Mouse (Mus musculus) hindbrain, embryonic 15.5 days (tissue): ENCODE results near the gene Mvb12b. TPM values are rescaled to one million over a fixed set of nuclear protein-coding genes. Genes with fewer than 3 reads are reported as not detected.

Experiments used
- ATAC-seq: fragments of 200-750 bp; cut with Nextera tagmentation; 2 replicates; pipeline ENCODE4 v1.8.0; 2017; ENCODE audit warnings: low read depth, moderate number of reproducible peaks, moderate TSS enrichment; ENCODE audit not compliant: low FRiP score
- H3K27ac ChIP-seq: fragments of 300-500 bp; sonication (generic); replicated peaks from 2 replicates; pipeline ENCODE4 v1.5.1; 2015; ENCODE audit warnings: mild to moderate bottlenecking, inconsistent platforms
- H3K27me3 ChIP-seq: fragments of 300-500 bp; sonication (generic); 2 replicates; pipeline ENCODE4 v1.6.1; 2015; ENCODE audit warnings: control low read depth, inconsistent platforms
- H3K36me3 ChIP-seq: fragments of 300-500 bp; sonication (generic); 2 replicates; pipeline ENCODE4 v1.6.1; 2015; ENCODE audit warnings: control low read depth, inconsistent platforms
- H3K4me1 ChIP-seq: fragments of 300-500 bp; sonication (generic); replicated peaks from 2 replicates; pipeline ENCODE4 v1.6.1; 2015; ENCODE audit warnings: control low read depth, inconsistent platforms
- H3K4me2 ChIP-seq: fragments of 300-500 bp; sonication (generic); 2 replicates; pipeline ENCODE4 v1.6.1; 2015; ENCODE audit warnings: moderate library complexity, mild to moderate bottlenecking, inconsistent platforms
- H3K4me3 ChIP-seq: fragments of 300-500 bp; sonication (generic); 2 replicates; pipeline ENCODE4 v1.5.1; 2015; ENCODE audit warnings: mild to moderate bottlenecking, inconsistent platforms
- H3K9ac ChIP-seq: fragments of 300-500 bp; sonication (generic); 2 replicates; pipeline ENCODE4 v1.6.1; 2015; ENCODE audit warnings: inconsistent platforms
- H3K9me3 ChIP-seq: fragments of 300-500 bp; sonication (generic); 2 replicates; pipeline ENCODE4 v1.6.1; 2016; ENCODE audit warnings: control low read depth, inconsistent platforms
- WGBS: fragments of 180-500 bp; shearing (Covaris S2); methylation state at CpG from one replicate; pipeline ENCODE4 v1.1.7; 2015; 5-methylcytosine and 5-hydroxymethylcytosine counted together
- polyA plus RNA-seq: library from polyadenylated mRNA; unstranded; fragments of >200 nt; fragmentation: Nextera tagmentation; extraction: Ambion mirVana; gene quantifications from 2 replicates; pipeline ENCODE4 v1.2.1, GENCODE M21; 2015

Gene Mvb12b
- 66.2 and 68.6 TPM in 2 replicates for polyA plus RNA-seq

DNA sequence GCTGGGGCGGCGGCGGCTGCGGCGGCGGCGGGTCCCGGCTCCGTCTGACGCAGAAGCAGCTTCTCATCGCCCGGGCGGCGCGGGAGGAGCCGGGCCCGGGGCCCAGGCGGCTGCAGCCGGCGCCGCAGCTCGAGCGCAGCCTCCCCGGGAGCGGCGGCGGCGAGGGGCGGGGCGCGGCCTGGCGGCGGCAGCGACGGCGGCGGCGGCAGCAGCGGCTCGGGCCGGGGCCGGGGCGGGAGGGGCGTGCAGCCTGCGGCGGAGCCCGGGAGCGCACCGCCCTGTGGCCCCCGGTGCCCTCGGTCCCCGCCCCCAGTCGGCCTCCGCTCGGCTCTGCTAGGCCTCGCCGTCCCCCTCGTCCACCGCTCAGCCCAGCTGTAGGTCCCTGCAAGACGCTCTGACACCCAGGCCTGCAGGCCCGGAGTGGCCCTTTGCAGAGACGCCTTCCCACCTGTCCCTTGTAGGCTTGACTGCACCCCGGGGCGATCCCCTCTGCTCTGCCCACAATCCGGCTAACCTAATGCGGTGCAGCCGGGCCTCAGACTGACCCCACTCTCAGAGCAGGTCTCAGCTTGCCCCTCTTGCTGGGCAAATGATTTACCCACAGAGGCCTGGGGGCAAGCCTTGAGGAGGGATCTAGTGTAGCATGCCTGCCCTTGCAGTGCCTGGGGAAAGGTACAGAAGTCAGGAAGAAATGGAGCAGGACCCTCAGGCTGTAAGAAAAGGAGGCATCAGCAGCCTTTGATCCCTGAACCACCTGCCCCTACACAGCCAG lies at the start of gene Mvb12b:
Mvb12b (minus strand) TSS at position 619 of the 772 bp plus-strand sequence.
- Histone ChIP-seq H3K27me3 (no peaks in the 10 kb centered on the region), H3K4me2 (peak within 1 kb of the TSS; percentile 72), H3K27ac (peak within 1 kb of the TSS; percentile 98), H3K4me1 (peaks cover 41% of the 10 kb centered on the region), H3K4me3 (peak within 1 kb of the TSS; percentile 75), H3K9ac (peak within 1 kb of the TSS; percentile 97), H3K36me3 (no peaks in the 10 kb centered on the region), H3K9me3 (no peaks in the 10 kb centered on the region)
- peak; percentile 81 for ATAC-seq
- WGBS: under 1% methylated on average over 29 of the region's 67 CpGs

DNA sequence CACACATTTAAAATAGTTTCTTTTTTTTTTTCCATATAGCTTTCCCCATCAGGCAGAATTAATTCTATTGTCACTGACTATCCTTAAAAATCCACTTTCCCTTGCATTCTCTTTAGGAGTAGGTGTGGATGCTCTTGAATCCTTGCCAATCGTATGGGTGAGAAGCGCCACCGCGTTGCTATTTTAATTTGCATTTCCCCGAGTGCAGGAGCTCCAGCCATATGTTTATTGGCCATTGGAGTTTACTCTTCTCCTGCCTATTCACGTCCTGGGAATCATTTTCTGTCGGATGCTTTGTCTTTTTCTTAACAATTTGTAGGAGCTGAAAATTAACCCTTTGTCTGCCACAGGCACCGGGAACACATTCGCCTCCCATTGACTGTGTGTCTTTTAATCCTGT lies 48.0 kb upstream of the Mvb12b start:
- no peaks in the 10 kb centered on the region; the same call in 1 of the 2 replicates for H3K4me1 ChIP-seq
- no peak overlapping the region for H3K4me3 ChIP-seq
- no peak overlapping the region for H3K9ac ChIP-seq
- no peaks in the 10 kb centered on the region for H3K27me3 ChIP-seq
- ATAC-seq: no peak; the same call in 1 of the 2 replicates
- H3K9me3 ChIP-seq: no peaks in the 10 kb centered on the region
- H3K36me3 ChIP-seq: no peaks in the 10 kb centered on the region
- peak overlapping the region; percentile 20; the same call in 1 of the 2 replicates for H3K4me2 ChIP-seq
- 22% methylated on average over 9 of the region's 9 CpGs for WGBS
- 0 out of 2 replicates have a peak overlapping the region, but pooled peaks have one; percentile 58 for H3K27ac ChIP-seq

DNA sequence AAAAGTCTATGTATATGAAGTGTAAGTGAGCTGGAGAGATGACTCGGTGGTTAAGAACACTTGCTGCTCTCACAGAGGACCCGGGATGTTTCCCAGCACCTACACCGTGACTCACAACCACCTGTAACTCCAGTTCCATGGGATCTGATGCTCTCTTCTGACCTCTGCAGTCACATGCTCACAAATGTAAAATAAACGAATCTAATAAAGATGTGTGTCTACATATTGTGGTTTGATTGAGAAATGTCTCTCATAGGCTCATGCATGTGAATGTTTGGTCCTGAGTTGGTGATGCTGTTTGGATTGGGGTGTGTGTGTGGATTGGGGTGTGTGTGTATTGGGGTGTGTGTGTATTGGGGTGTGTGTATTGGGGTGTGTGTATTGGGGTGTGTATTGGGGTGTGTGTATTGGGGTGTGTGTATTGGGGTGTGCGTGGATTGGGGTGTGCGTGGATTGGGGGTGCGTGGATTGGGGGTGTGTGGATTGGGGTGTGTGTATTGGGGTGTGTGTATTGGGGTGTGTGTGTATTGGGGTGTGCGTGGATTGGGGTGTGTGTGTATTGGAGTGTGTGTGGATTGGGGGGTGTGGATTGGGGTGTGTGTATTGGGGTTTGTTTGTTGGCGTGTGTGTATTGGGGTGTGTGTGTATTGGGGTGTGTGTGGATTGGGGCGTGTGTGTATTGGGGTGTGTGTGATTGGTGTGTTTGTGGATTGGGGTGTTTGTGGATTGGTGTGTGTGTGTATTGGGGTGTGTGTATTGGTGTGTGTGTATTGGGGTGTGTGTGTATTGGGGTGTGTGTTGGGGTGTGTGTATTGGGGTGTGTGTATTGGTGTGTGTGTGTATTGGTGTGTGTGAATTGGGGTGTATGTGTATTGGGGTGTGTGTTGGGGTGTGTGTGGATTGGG lies 46.1 kb upstream of the Mvb12b start:
- H3K4me3 ChIP-seq: no peak overlapping the region
- H3K4me1 ChIP-seq: no peaks in the 10 kb centered on the region; the same call in 1 of the 2 replicates
- WGBS: 66% methylated on average over 10 of the region's 10 CpGs
- no peak overlapping the region for H3K9ac ChIP-seq
- H3K36me3 ChIP-seq: no peaks in the 10 kb centered on the region
- no peak overlapping the region for H3K27ac ChIP-seq
- ATAC-seq: peak; percentile 59; the same call in 1 of the 2 replicates
- no peak overlapping the region for H3K4me2 ChIP-seq
- no peaks in the 10 kb centered on the region for H3K27me3 ChIP-seq
- no peaks in the 10 kb centered on the region for H3K9me3 ChIP-seq

DNA sequence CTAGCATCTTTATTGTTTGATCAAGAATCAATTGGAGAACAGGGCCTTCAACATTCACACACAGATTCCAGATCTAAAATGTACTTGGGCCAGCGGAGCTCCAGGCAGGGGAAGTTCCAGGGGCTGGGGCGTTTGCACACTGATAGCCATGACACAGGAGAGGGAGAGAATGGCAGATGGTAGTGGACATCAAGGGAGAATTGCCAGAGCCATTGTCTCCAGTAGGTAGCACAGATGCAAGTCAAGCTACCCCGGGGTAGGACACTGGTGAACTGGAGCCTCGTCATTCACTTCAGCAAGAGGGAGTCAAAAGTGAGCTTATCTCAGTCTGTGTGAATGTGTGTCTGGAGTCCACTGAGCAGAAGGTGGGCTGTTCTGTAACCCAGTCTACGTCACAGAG lies 43.4 kb upstream of the Mvb12b start:
- H3K4me3 ChIP-seq: no peak overlapping the region
- H3K36me3 ChIP-seq: no peaks in the 10 kb centered on the region

DNA sequence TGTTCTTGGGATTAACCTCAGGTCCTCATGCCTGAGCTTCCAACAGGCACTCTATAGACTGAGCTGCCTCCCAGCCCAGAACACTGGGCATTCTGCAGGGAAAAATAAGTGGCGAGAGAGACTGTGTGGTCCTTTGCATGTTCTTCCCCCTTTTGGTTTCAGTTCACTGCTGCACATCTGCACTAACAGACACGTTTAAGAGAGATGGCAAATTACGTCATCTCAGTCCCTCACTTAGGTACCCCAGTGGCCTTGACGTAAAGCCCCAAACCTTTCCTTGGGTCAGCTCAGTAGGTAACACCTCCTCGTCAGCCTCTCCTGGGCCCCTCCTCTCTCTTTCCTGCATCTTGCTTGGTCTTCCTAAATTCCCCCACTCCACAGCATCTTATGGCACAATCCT lies 37.5 kb upstream of the Mvb12b start:
- WGBS: 87% methylated on average over 5 of the region's 5 CpGs
- ATAC-seq: no peak
- no peak overlapping the region for H3K4me2 ChIP-seq
- no peak overlapping the region for H3K9ac ChIP-seq
- H3K27ac ChIP-seq: no peak overlapping the region
- peaks cover 5% of the 10 kb centered on the region for H3K4me1 ChIP-seq
- no peak overlapping the region for H3K4me3 ChIP-seq
- H3K9me3 ChIP-seq: no peaks in the 10 kb centered on the region
- H3K27me3 ChIP-seq: no peaks in the 10 kb centered on the region
- H3K36me3 ChIP-seq: no peaks in the 10 kb centered on the region

More for the DNA sequence above, 43.4 kb upstream of the Mvb12b start:
- ATAC-seq: no peak
- WGBS: 68% methylated on average over 5 of the region's 5 CpGs
- Histone ChIP-seq H3K27me3 (no peaks in the 10 kb centered on the region), H3K27ac (no peak overlapping the region), H3K4me1 (no peaks in the 10 kb centered on the region; the same call in 1 of the 2 replicates), H3K9me3 (no peaks in the 10 kb centered on the region), H3K9ac (no peak overlapping the region), H3K4me2 (no peak overlapping the region)

DNA sequence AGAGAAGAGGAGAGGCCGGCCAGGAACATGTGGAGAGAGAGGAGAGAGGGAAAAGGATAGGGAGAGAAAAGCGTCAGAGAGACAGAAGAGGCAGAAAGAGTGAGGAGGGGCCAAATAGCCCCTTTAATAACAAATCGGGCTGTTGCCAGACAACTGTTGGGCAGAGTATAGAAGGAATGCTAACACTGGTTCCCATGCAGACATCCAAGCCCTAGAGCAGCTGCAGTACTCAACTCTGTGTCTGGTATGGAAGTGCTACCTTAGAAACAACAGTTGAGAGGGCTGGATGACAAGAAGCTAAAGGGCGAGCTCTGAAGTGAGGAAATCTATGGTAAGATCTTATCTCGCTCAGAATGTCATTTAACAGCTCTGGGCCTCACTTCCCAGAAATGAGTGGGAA lies 35.7 kb upstream of the Mvb12b start:
- ATAC-seq: no peak
- Histone ChIP-seq H3K9me3 (no peaks in the 10 kb centered on the region), H3K27ac (no peak overlapping the region), H3K4me1 (peaks cover 12% of the 10 kb centered on the region), H3K4me3 (no peak overlapping the region), H3K4me2 (no peak overlapping the region), H3K9ac (no peak overlapping the region), H3K27me3 (no peaks in the 10 kb centered on the region), H3K36me3 (no peaks in the 10 kb centered on the region)
- WGBS: 69% methylated on average over 5 of the region's 5 CpGs

DNA sequence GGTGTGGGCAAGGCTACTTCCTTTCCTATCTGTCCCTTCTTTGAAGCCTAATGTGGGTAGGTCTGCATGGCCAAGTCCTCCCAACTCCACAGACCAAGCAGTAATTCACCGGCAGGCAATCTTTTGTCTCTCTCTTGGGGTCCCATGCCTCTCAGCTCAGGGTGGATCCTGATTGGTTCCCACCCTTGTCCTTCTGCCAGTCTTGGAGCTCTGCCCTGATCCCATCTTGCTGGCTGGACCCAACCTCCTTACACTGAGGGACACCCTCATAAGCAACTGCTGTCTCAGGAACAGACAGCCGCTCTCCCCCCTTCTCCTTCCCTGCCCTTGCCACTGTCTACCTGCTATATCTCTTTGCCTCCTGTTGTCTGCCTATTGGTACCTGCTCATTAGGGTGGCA lies 34.7 kb upstream of the Mvb12b start:
- 73% methylated on average over 2 of the region's 2 CpGs for WGBS
- no peak; the same call in 1 of the 2 replicates for ATAC-seq

GRCm38 (mm10) chr2:33919934-33920615 lies 32.3 kb upstream of the Mvb12b start:
- Histone ChIP-seq H3K36me3 (no peaks in the 10 kb centered on the region), H3K27me3 (no peaks in the 10 kb centered on the region), H3K27ac (peak overlapping the region; percentile 17; the same call in 1 of the 2 replicates), H3K4me2 (0 out of 2 replicates have a peak overlapping the region, but pooled peaks have one; percentile 9), H3K9ac (no peak overlapping the region), H3K4me1 (peaks cover 12% of the 10 kb centered on the region), H3K4me3 (no peak overlapping the region), H3K9me3 (no peaks in the 10 kb centered on the region)
- no peak for ATAC-seq
- 20% methylated on average over 22 of the region's 22 CpGs for WGBS

More for the DNA sequence above, 34.7 kb upstream of the Mvb12b start:
- Histone ChIP-seq H3K4me2 (no peak overlapping the region), H3K9ac (no peak overlapping the region), H3K36me3 (no peaks in the 10 kb centered on the region), H3K27ac (no peak overlapping the region), H3K4me3 (no peak overlapping the region), H3K4me1 (peaks cover 12% of the 10 kb centered on the region), H3K27me3 (no peaks in the 10 kb centered on the region), H3K9me3 (no peaks in the 10 kb centered on the region)

DNA sequence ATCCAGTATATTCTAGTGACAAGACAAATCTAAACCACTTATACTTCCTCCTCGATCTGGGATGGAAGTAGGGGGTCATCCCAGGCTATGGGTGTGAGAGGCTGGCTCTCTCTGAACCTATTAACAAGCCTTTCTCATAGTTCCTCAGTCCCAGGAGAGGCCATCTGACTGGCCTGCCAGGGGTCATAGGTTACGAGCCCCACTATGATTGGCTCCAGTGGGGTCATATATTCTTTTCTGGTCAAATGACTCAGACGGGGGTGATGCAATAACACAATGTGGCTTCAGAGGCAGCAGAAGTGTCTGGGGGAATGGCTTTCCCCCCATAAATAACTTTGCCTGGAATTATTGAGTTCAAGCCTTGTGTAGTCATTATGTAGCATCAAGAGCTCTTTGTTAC lies 31.1 kb upstream of the Mvb12b start:
- Histone ChIP-seq H3K36me3 (no peaks in the 10 kb centered on the region), H3K9ac (no peak overlapping the region), H3K27me3 (no peaks in the 10 kb centered on the region), H3K9me3 (no peaks in the 10 kb centered on the region), H3K4me1 (peaks cover 12% of the 10 kb centered on the region), H3K27ac (no peak overlapping the region), H3K4me2 (no peak overlapping the region), H3K4me3 (no peak overlapping the region)
- WGBS: 72% methylated on average over 3 of the region's 3 CpGs
- ATAC-seq: no peak

- ATAC-seq: no peak
- Histone ChIP-seq H3K4me2 (no peak overlapping the region), H3K9ac (no peak overlapping the region), H3K4me1 (peaks cover 12% of the 10 kb centered on the region), H3K9me3 (no peaks in the 10 kb centered on the region), H3K27ac (no peak overlapping the region), H3K36me3 (no peaks in the 10 kb centered on the region), H3K27me3 (no peaks in the 10 kb centered on the region), H3K4me3 (no peak overlapping the region)
- 69% methylated on average over 6 of the region's 6 CpGs for WGBS
Measured at GRCm38 (mm10) chr2:33918318-33918717, 30.6 kb upstream of the Mvb12b start.

DNA sequence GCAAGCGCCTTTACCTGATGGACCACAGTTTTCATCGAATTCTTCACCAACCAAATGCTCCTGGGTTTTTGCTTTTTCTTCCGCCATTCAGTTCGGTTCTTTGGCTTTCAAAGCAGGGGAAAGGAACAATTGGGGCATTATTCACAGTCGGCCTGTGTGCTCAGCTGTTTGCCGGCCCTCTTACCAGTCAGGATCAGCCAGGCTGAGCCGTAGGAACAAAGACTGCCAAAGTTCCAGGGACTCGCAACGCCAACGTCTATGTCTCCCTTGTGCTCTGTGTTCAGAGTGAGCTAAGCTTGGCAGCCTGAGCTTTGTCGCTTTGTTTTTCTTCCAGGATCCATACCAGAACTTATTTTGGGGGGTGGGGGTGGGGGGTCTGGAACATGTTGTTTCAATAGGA lies 28.9 kb upstream of the Mvb12b start:
- 31% methylated on average over 11 of the region's 11 CpGs for WGBS
- no peaks in the 10 kb centered on the region for H3K27me3 ChIP-seq
- H3K4me3 ChIP-seq: no peak overlapping the region
- no peak overlapping the region for H3K4me2 ChIP-seq
- no peak overlapping the region for H3K9ac ChIP-seq
- no peaks in the 10 kb centered on the region for H3K36me3 ChIP-seq
- no peak for ATAC-seq
- H3K9me3 ChIP-seq: no peaks in the 10 kb centered on the region
- H3K4me1 ChIP-seq: peaks cover 12% of the 10 kb centered on the region
- H3K27ac ChIP-seq: no peak overlapping the region
